Mouse (Mus musculus) spleen, postnatal 10 days (tissue): Measurements from ENCODE around the gene Ccdc47.

Experiments used
- DNase-seq, 2 experiments: peaks; one replicate each; pipeline ENCODE4 v3.0.0; 2021 to 2022; ENCODE audit warnings: low spot score in 2 of 2

Ccdc47 gene

GRCm38 (mm10) chr11:106160841-106161721 lies 55.1 kb downstream of the Ccdc47 start, which contains the start of the genes Gm10840 and Limd2:
Gene Gm10840, plus strand, starts transcription at chr11:106160850.
Gene Limd2, minus strand, starts transcription at chr11:106160860.
- DNase-seq = peak; percentile 45 to 58

DNA sequence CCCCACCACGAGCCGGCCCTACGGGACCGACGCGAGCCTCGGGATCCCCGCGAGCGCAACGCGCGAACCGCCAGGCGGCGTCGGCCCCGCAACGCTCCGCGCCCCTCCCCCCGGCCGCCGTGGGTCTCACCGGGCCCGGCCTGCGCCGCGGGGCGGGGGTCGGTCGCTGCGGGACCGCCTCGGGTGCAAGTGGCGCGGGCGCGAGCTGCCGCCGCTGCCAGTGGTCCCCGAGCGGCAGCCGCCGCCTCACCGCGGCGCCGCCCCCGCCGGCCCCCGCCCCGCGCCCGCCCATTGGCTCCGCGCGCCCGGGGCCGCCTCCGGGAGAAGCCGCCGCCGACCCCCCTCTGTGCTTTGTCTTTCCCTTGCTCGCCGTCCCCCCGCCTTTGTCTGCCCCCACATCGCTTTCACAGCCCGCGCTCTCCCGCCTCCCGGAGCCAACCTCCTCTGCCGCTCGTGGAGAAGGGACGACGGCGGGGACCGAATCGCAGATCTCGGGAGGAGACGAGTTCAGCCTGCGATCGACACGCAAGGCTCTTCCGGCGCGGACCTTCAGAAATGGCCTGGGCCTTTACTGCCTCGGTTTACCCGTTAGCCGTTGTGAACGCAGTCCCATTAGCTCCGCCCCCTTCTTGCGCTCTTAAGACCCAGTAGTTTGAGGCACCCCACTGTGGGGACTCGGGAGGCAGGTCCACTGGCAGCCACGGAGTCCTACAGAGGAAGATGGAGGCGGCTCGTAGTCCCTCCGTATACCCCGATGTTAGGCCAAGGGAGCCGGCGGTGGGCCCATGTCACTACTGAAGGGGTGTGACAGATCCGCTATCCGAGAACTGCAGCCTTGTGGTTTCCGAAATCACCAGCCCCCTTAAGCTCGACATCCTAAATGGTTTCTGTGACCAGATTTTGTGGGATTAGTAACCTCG lies 56.0 kb downstream of the Ccdc47 start:
- peak; percentile 66 to 81 for DNase-seq

- peak; percentile 63 to 85 for DNase-seq
Measured at GRCm38 (mm10) chr11:106159216-106159920, 56.8 kb downstream of the Ccdc47 start.

- DNase-seq = no peak
Measured at GRCm38 (mm10) chr11:106158930-106159215, 57.3 kb downstream of the Ccdc47 start.

- DNase-seq = peak in 1 of 2 experiments; percentile 58
Measured at GRCm38 (mm10) chr11:106158081-106158929, 57.8 kb downstream of the Ccdc47 start.

- no peak for DNase-seq
Measured at GRCm38 (mm10) chr11:106157154-106157553, 59.0 kb downstream of the Ccdc47 start.

DNA sequence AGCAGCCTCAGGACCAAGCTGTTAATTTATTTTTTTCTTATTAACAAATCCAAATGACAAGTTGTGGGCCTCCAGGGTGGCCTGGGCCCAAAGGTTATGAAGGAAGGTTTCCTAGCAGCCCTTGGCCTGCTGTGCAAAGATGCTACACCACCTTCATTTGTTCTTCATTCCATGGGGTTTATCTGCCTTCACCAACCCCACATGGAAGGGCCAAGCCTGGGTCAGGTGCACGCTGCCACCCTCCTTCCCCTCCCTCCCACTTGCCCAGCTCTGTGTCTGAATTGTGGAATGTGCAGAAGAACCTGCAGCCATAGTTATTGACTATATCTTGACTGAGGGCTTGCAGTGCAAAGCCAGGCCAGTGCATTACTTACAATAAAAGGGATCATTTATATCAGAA lies 59.9 kb downstream of the Ccdc47 start:
- peak in 1 of 2 experiments; percentile 15 for DNase-seq

DNA sequence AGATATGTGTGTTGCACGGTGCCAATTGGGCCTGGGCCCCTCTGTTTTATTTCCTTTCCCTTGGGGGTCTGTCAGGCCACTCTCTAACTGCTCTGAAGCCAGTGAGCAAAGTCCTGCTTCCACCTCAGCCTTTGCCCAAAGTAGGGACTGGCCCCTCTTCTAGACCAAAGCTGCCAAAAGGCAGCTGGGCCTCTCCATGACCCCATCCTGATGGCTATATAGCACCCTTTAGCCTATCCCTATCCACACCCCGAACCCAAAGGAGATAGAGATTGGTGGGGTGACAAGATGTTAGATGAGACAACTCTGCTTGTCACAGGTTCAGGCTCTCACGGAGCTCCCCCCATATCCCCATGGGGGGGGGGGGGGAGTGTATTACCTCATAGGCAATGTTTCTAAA lies 60.4 kb downstream of the Ccdc47 start:
- peak in 1 of 2 experiments; percentile 12 for DNase-seq

GRCm38 (mm10) chr11:106154770-106155169 lies 61.4 kb downstream of the Ccdc47 start:
- DNase-seq = peak in 1 of 2 experiments; percentile 18

DNA sequence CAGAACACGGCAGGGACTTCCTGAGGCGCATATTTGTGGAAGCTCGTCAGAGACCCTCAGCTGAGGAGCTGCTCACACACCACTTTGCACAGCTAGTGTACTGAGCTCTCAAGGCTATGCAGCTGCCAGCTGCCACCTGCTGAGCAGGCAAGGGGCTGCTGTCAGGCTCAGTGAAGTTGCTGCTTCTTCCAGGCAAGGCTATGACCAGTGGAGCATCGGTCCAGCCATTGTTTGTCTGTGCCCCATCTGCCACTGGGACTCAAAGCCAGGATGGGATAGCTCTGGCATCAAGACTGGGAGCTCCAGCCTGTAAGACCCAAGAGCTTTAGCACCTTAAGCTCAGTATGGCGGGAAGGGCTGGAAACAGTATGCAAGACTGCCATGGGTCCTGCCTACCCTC lies 62.1 kb downstream of the Ccdc47 start:
- no peak for DNase-seq

- peak in 1 of 2 experiments; percentile 10 for DNase-seq
Measured at GRCm38 (mm10) chr11:106152132-106152531, 64.0 kb downstream of the Ccdc47 start.

DNA sequence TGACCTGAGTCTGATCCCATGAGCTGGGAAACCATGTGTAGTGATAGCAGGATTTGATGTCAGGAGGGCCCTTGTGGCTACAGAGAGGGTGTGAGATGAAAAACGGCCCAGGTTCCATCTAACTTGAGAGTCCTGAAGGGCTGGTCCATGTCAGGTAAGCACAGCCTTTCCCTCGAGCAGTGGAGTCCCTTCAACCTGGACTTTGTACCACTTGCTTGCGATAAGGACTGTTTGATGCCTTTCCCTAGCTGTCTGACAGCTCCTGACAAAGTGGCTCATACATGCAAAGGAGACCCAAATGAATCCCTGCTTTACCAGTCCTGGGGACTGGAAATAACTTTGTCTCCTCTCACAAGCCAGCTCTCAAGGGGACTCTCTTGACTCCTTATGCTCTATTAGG lies 64.9 kb downstream of the Ccdc47 start:
- DNase-seq = no peak
